Mouse (Mus musculus) macrophage (primary cell): ENCODE results near the gene Olfr410. TPM values are rescaled to one million over a fixed set of nuclear protein-coding genes. Genes with fewer than 3 reads are reported as not detected.

ENCODE experiments used
- polyA plus RNA-seq: library from polyadenylated mRNA; stranded (reverse); fragments of 250-400 nt; gene quantifications from 3 replicates; pipeline ENCODE4 v1.2.4, GENCODE M21; 2018; ENCODE audit warnings: inconsistent platforms

Gene Olfr410
- polyA plus RNA-seq, 1 experiment from 2014 or later: not detected

Other genes with a start within 250 kb of the Olfr410 start
- gene Olfr401, start 224.3 kb downstream of the Olfr410 start, polyA plus RNA-seq: not detected in 3 replicates
- gene Olfr402, start 184.5 kb downstream of the Olfr410 start, polyA plus RNA-seq: not detected in 3 replicates
- not detected in 3 replicates for gene Olfr403, start 151.8 kb downstream of the Olfr410 start, polyA plus RNA-seq
- not detected in 3 replicates for gene Olfr43, start 126.7 kb downstream of the Olfr410 start, polyA plus RNA-seq
- not detected in 3 replicates for gene Olfr406, start 78.2 kb downstream of the Olfr410 start, polyA plus RNA-seq
- gene Olfr59, start 54.3 kb downstream of the Olfr410 start, polyA plus RNA-seq: not detected in 3 replicates
- gene Olfr411, start 14.6 kb upstream of the Olfr410 start, polyA plus RNA-seq: not detected in 3 replicates
- gene Olfr412, start 24.0 kb upstream of the Olfr410 start, polyA plus RNA-seq: not detected in 3 replicates